Mouse (Mus musculus) testis, adult 2 months (tissue): ENCODE measurements at regions not wholly inside any gene's neighbourhood (a gene's known extent, or its start where the extent isn't known, plus 50 kb on each side); places are given as distances from the start of the nearest gene placed in this dataset.

Experiments used
- CTCF ChIP-seq: fragments of 200-500 bp; IDR thresholded peaks from 2 replicates; pipeline ENCODE4 v1.5.1; 2012; ENCODE audit warnings: low read depth, mild to moderate bottlenecking, inconsistent platforms, low read length, moderate library complexity; ENCODE audit not compliant: control insufficient read depth, insufficient read depth, insufficient replicate concordance
- POLR2A ChIP-seq: fragments of 200-500 bp; IDR thresholded peaks from 2 replicates; pipeline ENCODE4 v1.6.1; 2012; ENCODE audit warnings: low read depth, mild to moderate bottlenecking, inconsistent platforms, low read length, moderate library complexity; ENCODE audit not compliant: control insufficient read depth

GRCm38 (mm10) chr2:45656011-45656410 is 538.8 kb upstream of the Zeb2 start:
- TF ChIP-seq CTCF (no peak), POLR2A (no peak)
